Mouse (Mus musculus) adrenal gland (tissue): ENCODE data around the gene Nsmce4a.

Experiments used
- intact Hi-C: fragments of 180-260 bp; cut with DNase I; formaldehyde crosslinking; loops from one replicate; pipeline ENCODE4 v1.15.1; 2025

The Nsmce4a gene

DNA sequence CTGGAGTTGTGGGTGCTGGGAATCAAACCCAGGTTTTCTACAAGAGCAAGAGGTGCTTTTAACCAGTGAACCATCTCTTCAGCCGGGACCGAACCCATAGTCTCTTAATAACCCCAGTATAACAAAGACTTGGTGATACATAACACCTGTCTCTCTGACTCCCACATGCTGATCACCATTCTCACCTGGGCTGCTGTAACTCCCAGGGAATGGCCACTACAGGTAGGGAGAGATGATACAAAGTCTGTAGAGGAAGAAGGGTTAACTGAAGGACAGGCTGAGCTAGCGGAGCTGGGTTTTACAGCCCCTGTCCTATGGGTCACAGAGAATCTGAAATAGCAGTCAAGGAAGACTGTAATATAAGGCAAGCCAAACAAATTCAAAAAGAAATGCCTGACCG, 29.7 kb downstream of the Nsmce4a start:
- intact Hi-C loops = no loop called here

DNA sequence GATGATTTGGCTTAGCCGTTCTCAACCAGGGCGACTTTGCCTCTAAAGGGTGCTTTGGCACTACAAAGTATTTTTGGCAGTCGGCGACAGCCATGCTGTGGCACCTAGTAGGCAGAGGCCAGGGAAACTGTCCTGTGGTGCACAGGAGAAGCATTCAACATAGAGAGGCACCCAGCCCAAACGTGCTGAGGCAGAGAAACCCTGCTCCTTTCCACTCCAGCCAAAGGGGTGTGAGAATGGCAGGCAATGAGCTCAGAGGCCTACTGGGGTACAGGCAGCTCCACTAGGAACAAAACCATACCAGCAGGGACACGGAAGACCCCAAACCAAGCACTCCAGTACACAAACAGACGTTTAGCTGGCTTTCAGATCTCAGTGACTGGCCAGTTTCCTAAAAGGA, 32.7 kb downstream of the Nsmce4a start:
- intact Hi-C loops = no loop called here

DNA sequence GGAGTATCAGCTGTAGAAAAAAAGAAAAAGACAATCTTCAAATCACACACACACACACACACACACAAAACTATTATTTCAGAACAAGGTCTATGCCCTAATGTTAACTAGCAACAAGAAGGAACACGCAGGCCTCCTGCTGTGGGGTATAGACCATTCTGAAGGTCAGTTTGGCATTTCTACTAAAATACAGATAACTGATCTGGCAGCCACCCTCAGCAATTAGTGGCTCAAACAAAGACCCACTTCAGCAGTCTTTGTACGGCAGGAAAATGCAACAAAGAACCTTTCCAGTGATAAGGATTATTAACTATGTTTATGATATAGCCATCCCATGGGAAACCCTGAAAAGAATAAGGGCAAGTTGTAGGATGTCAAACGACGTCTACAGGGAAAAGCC, 35.9 kb downstream of the Nsmce4a start:
- intact Hi-C loops = loop anchor here (5.0 kb wide), 1 partner anchor 65 kb away; no protein-coding TSS in a partner anchor

DNA sequence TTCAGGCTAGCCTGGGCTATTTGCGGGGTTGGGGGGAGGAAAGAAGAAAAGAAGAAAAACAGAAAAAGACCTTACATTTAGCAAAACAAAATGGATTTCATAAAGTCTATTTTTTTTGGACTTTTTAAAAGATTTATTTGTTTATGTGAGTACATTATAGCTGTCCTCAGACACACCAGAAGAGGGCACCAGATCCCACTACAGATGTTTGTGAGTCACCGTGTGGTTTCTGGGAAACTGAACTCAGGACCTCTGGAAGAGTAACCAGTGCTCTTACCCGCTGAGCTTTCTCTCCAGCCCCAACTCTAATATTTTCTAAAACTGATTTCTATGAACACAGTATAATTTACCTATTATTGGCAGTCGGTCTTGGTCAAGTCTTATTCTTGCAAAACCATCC, 37.7 kb downstream of the Nsmce4a start:
- intact Hi-C loops = loop anchor here (5.0 kb wide), 1 partner anchor 67 kb away; no protein-coding TSS in a partner anchor

GRCm38 (mm10) chr7:130533316-130534260, 39.3 kb downstream of the Nsmce4a start:
- intact Hi-C loops = loop anchor here (5.0 kb wide), 1 partner anchor 229 kb away; no protein-coding TSS in a partner anchor

DNA sequence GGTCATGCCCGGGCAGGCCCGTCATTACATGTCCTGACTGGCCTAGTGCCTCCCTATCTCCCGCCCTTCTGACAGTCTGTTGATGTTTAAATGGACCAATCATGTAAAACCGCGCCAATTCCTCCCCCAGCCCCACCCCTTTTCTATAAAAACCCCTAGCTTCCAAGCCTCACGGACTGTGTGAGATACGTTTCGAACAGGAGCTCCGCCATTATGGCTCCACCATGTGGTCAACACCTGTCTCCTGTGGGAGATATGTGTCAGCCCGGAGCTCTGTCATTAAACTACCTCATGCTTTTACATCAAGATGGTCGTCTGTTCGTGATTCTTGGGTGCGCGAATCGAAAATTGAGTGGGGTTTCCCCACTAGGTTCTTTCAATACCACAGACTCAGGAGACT, 41.8 kb downstream of the Nsmce4a start:
- intact Hi-C loops = loop anchor here (5.0 kb wide), 1 partner anchor 231 kb away; no protein-coding TSS in a partner anchor

DNA sequence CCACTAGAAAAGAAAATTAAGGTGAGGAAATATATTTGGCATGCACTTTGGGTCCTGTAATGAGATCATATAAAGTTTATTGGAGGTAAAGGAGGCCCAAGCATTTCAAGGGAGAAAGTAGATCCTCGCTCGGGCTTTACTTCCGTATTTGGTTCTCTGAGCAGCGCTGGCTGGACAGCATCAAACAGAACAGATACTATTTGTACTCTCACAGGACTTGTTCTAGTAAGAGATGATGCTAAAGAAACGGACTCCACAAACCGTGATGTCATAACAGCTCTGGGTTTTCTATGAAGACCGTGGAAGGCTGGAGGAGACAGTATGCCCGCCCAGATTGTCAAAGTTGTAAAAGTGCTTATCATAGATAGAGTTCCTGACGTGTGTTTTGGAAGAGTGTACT, 45.6 kb downstream of the Nsmce4a start:
- intact Hi-C loops = no loop called here

GRCm38 (mm10) chr7:130523451-130523850, 49.5 kb downstream of the Nsmce4a start:
- intact Hi-C loops = no loop called here

DNA sequence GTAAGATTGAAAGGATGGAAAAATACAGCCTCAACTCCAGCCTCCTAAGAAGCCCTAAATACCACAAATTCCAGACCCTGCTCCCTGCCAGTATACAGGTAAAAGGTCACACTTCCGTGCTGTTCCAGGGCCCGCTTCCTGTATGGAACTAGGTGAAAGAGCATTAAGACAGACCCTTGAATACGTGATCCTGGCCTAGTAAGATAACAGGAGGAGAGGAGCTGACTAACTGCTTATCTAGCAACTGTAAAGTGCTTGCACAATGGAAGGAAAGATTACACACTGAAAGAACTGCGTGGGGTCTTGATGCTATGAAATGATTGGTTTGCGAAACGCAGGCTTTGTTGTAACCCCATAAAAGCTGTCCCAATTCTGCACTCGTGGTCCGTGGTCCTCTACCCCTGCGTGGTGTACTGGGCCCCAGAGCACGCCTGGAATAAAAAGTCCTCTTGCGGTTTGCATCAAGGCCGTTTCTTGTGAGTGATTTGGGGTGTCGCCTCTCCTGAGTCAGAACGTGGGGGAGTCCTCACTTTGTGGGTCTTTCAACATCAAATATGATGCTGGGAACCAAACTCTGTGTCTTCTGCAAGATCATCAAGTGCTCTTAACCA, 52.0 kb downstream of the Nsmce4a start:
- intact Hi-C loops = no loop called here

DNA sequence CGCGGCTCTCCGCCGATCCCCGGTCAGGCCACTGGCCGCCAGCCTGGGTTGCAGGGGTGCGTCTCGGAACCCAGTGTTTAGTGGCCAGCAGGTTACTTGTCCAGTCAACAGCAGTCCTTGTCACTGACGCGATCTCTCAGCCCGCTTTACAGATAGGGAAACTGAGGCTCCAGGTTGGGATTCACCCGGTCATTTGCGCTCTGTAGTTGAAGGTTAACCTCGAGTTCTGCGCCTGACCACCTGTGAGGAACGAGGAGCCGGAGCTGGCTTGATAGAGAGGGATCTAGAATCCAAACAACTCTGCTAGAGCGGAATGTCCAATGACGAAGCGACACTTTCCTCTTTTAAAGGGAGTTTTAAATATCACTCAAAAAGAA, 52.9 kb downstream of the Nsmce4a start, which contains the start of gene Ate1:
TSS of gene Ate1 (minus strand) at position 321 of the 377 bp plus-strand sequence.
- intact Hi-C loops = no loop called here

GRCm38 (mm10) chr7:130519096-130520048, 53.5 kb downstream of the Nsmce4a start:
- intact Hi-C loops = no loop called here

GRCm38 (mm10) chr7:130518213-130519095, 54.5 kb downstream of the Nsmce4a start:
- intact Hi-C loops = no loop called here

GRCm38 (mm10) chr7:130510243-130510642, 62.7 kb downstream of the Nsmce4a start:
- intact Hi-C loops = no loop called here

- intact Hi-C loops = loop anchor here (10.0 kb wide), 1 partner anchor 858 kb away; no protein-coding TSS in a partner anchor
Measured at GRCm38 (mm10) chr7:130503006-130503405, 69.9 kb downstream of the Nsmce4a start.

DNA sequence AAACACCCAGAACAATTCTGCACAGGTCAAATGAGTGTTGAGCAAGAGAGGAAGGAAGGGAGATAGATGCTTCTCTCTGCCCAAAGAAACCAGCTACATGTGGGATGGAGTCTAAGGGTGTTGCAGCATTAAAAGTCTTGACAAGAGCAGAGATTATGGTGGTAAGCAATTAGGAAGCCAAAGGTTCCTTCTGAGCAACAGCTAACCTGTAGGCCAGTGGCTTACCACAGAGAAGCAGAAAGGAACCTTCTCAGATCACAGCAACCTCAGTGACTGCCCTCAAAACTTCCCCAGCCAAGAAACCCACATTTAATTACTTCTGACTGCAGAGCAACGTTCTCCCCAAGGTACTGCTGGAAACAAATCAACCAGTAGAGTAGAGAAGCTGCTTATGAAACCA, 71.4 kb downstream of the Nsmce4a start:
- intact Hi-C loops = loop anchor here (10.0 kb wide), 1 partner anchor 857 kb away; no protein-coding TSS in a partner anchor

- intact Hi-C loops = no loop called here
Measured at GRCm38 (mm10) chr7:130493346-130493745, 79.6 kb downstream of the Nsmce4a start.

DNA sequence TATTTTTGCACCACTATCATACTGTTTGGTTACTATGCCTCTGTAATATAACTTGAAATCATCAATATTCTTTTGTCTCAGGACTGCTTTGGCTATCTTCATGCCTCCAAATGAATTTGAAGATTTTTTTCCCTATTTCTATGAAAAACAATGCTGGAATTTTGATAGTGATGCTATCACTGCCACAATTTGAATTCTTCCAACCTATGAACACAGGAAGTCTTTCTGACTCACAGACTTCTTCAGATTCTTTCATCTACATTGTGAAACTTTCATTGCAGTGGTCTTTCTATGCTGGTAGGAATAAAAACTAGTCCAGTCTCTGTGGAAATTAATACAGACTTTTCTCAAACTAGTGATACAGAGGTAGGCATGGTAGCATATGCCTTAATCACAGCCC, 80.9 kb downstream of the Nsmce4a start:
- intact Hi-C loops = no loop called here
